Mouse (Mus musculus): ENCODE measurements at regions not wholly inside any gene's neighbourhood (a gene's known extent, or its start where the extent isn't known, plus 50 kb on each side); places are given as distances from the start of the nearest gene placed in this dataset.

DNA sequence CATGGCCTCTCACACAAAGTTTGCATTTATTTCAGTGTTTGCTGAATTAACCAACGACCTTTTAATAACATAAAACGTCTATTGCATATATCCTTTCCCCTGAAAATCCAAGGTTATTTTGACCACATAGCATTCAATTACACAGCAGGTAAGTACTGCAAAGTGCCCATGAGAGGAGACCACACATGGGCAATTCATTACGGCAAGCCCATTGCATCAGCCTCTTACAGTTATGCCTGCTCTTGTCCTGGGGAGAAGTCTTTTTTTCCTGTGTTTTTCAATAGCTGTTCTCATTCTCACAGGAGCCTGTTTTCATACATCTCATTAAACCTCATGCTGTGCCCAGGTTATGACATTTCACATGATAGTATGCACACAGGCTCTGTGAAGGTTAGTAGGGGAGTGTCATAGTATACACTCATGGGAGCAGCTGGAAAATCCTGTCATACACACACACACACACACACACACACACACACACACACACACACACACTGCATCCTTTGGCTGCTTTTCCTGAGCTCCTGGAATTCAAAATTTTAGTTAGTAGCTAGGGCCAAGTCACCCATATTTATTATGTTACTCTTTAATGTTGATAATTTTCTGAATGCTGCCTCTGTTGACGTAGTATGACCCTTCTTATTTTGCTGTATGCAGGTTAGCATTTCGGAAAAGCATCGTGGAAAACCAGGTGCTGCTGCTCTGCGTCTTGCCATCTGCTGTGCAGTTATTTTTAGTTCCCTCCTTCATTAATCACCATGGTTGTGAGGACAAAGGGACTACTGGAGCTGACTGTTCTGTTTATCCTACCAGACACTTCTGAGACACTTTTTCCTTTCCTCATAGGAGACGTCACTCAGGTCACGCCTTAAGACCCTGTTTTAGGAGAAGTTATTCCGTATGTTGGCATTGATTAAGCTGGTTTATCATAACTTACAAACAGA is 483.6 kb downstream of the Bckdhb start:
- no peak for DNase-seq (ENCODE audit: low read depth, low spot score)

All from embryo, embryonic 11.5 days (tissue).